Mouse (Mus musculus): ENCODE measurements around the gene Nfyc.
A peak's percentile ranks its signal among the peaks of the same experiment; 100 is the strongest.

The Nfyc gene

DNA sequence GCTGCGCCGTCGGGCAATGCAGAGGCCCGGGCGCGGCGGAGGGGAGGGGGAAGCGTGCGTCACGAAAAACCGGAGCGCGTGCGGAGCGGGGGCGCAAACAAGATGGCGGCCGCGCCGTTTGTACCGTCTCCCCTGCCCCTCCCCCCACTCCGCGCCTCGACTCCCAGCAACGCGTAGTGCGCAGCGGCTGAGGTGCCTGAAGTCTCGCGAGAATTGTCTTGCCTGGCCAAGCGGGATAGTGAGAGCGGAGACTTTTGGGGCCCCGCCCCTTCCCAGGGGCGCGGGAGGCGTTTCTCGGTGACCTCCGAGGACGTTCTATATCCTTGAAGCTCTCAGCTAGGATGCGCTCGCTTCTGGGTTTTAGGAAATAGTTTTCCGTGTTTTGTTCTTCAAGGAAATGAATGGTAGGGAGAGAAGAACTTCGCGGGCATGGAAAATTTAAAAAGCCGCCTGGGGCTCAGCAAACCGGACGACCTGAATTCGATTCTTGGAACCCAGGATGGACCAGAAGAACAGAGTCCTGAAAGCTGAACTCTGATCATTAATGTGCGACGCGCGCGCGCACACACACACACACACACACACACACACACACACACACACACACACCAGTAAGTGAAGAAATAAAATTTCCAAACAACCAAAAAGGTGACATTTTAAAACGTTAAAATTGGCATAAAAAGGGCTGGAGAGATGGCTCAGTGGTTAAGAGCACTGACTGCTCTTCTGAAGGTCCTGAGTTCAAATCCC is 5.6 kb downstream of the Nfyc start:
- DNase-seq (ENCODE audit: low read depth, low spot score): peak; percentile 99

DNA sequence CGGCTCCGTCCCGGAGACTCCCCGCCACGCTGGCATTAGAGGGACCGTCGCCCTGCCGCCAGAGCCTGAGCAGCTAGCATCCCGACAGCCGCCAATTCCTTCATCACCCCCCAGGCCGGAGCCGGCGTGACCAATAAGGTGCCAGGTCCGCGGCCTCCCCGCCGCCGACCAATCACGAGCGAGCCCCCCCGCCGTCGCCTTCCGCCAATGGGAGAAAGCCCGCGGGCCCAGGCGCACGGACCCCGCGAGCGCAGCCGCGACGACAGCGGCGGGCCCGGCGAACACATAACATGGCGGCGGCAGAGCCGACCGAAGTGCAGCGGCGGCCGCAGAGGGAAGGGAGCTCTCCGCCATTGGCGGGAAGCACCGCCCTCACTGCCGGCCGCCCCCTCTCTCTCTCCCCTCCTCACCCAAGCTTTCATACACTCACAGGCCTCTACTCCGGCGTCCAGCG is 6.2 kb downstream of the Nfyc start:
- peak; percentile 85 for DNase-seq (ENCODE audit: low read depth, low spot score)

DNA sequence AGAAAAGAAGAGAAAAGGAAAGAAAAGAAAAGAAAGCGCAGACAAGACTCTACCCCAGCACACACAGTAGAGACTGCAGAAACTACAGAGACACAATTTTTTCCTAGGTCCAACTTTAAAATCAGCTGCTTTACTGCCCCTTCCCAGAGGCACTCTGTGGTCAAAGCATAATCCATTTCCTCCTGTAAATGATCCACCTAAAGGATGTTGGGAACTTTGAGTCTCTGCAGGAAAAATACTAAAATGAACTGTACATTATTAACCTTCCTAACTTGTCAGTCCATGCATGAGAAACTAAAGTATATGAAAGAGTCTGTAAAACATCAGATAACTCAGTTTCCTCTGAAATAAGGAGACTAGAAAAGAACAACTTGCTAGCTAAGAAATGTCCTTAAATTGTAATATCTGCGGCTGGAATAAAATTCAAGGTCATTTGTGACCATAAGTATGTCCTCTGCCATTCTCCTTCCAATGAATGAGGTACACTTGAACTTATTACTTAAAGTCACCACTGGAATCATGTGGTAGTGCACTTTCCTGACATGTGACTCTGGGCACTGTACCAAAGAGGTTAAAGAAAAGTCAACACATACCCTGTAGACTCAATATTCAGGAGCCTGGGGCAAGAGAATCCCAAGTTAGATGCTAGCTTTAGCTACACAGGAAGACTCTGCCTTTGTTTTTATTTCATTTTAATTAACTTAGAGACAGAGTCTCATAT is 9.0 kb downstream of the Nfyc start:
- DNase-seq (ENCODE audit: low read depth, low spot score): no peak

DNA sequence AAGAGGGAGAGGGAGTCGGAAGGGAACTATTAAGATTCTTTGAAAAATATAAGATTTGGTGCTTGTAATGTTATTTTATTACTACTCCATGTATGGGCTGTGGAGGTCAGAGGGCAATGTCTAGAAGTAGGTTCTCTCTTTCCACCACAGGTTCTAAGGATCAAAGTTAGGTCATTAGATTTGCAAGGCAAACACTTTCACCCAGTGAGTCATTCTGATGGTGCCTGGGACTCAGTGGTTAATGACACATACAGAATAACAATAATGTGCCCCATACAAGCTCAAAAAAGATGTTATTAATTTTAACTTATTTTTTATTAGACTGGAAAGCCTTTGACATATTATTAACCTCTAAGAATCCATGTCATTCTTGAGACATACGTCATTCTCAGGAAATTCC is 11.5 kb downstream of the Nfyc start:
- DNase-seq (ENCODE audit: low read depth, low spot score): no peak

DNA sequence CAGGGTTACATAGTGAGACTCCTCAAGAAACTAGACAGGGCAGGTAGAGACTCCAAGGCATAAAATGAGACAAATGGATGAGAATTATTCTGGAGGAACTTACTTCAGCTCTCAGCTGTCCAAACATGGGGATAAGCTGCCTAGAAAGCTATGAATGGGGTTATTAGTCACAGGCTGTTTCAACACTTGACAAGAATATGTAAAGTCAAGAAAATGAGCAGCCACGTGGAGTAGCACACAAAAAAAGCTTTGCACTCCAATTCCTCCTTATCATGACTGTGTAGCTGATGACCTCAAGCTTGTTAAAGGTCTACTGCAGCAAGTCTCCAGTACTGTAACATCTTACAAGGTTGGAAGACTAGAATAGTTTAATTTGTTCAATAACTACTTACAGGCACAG is 12.1 kb downstream of the Nfyc start:
- DNase-seq (ENCODE audit: low read depth, low spot score): no peak

DNA sequence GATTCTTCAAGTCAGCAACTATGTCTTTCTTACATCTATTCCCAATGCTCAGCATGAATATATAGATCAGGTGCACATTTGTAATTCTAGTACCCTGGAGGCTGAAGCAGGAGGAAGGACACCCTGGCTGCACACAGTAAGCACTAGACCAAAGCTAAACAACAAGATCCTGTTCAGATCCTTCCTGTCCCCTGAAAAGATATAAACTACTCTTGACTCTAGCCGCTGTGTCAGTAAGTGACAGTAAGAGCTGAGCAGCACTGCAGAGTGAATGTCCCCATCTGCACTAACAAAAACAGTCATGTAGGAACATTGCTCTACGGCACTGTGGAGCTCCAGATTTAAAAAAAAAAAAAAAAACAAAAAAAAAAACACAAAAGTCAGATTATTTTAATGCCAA is 13.4 kb downstream of the Nfyc start:
- DNase-seq (ENCODE audit: low read depth, low spot score): no peak

DNA sequence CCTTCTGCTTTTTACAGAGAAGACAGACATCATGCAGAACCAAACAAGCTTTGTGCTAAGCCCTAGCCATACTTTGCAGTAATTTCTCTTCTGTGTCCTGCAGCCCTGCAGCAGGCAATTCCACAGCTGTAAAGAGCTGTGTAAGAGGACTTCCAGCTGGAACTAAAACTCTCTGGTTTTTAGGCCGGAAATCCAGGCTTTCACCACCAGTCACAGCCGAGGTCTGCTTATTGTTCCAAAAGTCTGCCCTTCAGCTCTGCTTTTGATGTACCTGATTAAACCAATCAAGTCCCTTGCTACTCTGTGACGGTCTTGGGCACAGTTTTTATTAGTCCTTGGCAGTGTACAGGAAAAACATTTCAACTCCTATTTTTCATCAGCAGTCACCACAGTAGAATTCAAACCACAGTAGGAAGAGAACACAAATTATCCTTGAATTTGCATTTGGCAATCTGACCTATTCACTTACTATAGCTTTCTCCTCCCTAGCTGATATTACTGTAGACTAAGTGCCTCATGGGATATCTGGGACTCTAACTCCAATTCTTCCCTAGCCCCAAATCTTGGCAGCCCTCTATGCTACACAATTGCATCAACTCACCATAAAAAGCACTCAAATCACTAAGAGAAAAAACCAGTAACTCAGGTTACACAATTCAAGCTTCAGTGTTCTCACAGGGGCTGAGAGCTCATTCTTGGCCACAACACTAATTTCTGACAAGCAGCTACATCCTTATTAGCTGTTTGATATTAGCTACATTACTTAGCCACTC is 14.2 kb downstream of the Nfyc start:
- no peak for DNase-seq (ENCODE audit: low read depth, low spot score)

DNA sequence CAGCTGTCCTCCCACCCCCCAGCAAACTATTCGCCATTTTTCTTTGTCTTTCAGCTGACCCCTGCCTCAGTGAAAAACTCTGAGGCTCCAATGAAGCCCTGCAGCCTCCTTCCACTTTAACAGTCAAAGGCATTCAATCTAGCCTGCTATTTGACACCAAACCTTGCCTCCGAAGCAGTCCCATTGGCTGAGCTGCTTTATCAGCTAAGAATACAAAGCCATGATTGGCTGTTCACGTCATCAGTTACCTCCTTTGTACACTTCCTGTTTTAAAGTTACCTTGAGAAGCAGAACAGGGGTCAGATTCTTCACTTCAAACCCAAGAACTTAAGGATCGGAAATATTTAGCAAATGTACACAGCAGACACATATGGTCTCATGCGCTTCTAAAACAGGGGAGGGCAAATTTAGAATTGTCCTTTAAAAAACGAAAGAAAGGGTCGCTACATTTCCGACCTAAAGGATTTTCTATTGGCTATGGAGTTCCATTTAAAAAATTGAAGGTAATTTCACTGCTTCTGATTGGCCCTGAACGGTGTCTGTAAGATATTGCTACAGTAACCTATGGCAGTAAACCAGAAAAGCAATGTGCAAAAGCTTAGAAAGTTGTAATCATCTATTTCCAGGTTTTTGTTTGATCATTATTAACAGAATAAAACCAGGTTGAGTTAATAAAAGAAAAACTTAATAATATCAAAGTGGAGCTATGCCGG is 15.6 kb downstream of the Nfyc start:
- peak; percentile 81 for DNase-seq (ENCODE audit: low read depth, low spot score)

DNA sequence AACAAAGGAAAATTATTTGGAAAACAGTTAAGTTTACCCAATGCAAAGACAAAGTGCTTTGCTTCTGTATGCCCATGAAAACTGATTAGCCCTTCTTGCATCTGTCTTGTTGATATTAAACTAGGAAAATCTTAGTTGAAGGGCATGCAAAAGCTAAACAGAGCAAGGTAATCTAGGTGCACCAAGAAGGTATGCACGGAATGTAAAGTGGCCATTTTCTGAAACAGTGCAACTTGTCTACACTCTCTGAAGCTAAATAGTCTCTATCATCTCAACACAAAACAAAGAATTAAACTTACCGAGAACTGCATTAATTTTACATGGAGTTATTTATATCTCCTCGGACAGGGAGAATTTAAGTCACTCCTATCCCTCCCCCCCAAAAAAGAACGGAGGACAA is 16.2 kb downstream of the Nfyc start:
- DNase-seq (ENCODE audit: low read depth, low spot score): no peak

DNA sequence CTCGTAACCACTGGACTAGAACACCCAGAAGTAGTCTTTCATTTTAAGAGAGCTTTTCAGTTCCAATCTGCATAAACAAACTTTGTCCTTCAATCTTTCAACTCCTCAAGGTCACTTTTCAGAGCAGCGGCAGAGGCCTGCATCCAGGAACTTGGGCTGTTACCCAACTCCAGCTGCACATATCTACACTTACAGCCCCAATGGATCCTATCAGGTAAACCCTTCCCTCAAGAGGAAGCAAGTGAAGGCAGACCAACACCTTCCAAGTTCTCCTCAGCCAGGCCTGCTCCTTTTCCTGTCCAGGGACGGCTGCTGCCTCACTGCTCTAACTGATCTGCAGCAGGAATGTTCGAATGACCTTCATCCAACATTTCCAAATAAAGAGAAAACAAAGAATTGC is 17.2 kb downstream of the Nfyc start:
- DNase-seq (ENCODE audit: low read depth, low spot score): no peak

DNA sequence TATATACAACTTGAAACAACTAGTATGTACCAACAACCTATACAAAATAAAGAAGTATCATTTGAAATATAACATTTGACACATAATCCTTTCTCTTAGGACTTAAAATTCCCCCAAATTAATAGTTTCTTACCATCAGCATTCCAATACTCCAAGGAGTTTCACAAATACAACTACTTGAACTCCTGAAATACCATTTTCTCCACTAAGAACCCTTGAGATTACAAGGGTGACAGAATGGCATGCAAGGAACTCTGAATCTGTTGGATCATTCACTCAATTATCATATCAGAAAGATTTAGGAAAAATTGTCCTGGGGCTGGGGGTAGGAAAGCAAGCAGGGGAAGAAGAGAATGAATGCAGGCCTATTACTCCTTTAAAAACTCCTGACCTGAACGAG is 17.6 kb downstream of the Nfyc start:
- DNase-seq (ENCODE audit: low read depth, low spot score): no peak

DNA sequence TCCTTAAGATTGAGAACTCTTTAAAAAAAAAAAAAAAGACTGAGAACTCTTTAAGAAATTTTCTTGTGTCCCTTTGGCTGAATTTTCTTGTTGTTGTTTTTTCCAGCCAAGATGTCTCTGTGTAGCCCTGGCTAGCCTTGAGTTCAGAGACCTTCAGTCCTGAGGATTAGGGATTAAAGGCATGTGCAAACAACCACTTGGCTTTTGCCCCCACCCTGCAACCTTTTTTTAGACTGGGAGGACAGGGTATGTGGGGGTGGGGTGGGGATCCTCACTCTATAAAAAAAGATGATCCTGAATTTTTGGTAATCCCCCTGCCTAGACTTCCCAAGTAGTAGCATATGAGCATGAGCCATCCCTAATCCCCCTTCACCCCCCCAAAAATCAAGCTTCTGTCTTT is 25.6 kb downstream of the Nfyc start:
- no peak for DNase-seq (ENCODE audit: low read depth, low spot score)

DNA sequence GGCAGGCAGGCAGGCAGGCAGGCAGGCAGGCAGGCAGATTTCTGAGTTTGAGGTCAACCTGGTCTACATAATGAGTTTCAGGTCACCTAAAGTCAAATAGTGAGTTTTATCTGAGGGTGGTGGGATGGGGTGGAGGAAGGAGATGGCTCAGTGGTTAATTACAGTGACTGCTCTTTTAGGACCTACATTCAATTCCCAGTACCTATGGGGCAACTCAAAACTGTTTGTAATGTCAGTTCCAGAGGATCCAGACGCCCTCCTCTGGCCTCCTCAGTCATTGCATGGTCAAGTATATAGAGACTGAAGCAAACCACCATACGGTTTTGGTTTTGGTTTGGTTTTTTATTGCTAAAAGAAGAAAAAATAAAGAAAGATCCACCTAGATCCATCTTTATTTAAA is 29.9 kb downstream of the Nfyc start:
- DNase-seq (ENCODE audit: low read depth, low spot score): no peak

DNA sequence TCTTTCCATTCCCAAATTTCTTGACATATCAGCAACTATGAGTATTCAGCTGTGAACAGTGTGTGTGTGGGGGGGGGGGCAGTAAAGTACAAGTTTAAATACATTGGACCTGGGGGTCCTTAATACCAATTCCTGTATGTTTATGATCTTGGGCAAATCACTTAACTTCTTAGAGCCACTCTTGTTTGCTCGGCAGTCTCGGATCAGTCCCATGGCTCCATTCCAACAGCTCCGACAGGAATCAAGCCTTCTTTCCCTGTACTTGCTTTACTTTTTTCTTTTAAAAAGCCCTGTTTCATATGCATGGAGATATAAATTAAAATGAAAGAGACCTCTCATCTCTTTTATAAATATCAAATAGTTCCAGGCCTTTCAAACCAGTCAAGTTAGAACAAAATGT is 30.7 kb downstream of the Nfyc start:
- DNase-seq (ENCODE audit: low read depth, low spot score): no peak

DNA sequence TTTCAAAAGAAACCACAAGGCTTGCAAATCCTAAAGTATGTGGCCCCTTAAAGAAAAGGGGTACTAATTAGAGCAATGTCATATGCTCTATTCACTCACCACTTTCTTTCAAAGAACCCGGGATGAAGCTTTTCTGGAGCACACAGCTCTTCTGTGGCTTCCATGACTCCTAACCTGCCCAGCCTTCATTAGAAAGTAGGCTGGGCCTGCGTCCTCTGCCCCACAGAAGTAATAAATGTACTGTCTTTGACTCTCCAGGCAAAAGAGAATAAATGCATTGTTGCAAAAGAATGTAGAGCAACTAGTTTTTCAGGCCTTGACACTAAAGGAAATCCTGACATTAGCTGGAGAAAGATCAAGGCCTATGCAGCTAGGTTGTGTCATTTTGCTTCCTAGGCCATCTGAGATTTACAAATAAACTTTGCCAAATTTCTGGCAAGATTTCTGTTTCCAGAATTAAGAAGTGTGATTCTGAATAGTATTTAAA is 31.6 kb downstream of the Nfyc start:
- DNase-seq (ENCODE audit: low read depth, low spot score): no peak

DNA sequence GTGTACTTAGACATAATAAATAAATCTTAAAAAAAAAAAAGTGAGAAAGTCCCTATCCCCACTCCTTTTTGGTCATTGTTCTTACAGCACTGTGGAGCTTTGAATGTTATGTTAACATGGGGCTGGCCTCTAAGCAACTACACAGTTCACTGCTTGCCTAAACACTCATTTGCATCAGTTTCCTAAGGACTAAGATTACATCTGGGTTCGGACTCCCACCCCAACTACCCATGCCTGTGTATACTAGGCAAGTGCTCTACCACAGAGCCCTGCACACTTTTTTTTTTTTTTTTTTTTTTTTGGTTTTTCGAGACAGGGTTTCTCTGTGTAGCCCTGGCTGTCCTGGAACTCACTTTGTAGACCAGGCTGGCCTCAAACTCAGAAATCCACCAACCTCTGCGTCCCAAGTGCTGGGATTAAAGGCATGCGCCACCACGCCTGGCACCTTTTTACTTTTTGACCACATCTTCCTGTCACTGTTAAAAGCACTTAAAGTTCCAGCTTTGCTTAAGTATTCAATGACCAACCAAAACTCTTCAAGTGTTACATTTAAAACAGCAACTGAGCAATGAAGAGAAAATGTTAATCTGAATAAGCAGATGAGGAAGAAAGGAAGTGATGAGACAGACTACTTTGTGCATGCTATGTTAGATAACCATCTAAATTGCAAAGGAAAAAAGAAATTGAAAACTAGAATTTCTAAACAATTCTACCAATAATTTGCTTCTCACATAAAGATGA is 33.2 kb downstream of the Nfyc start:
- no peak for DNase-seq (ENCODE audit: low read depth, low spot score)

DNA sequence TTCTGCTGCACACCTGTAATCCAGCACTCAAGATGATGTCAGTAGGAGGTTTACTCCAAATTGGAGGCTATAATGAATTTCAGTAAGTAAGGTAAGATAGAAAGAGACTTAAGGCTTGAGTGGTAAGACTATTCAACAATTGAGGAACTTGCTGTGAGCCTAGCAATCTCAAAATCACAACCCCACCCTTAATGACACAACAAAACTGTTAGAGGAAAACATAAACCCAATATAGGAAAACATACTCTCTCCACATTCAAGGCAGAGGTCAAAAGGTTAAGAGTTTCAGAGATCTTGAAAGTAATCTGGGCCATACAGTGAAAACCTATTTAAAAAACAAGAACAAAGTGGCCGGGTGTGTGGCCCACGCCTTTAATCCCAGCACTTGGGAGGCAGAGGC is 34.7 kb downstream of the Nfyc start:
- DNase-seq (ENCODE audit: low read depth, low spot score): no peak

DNA sequence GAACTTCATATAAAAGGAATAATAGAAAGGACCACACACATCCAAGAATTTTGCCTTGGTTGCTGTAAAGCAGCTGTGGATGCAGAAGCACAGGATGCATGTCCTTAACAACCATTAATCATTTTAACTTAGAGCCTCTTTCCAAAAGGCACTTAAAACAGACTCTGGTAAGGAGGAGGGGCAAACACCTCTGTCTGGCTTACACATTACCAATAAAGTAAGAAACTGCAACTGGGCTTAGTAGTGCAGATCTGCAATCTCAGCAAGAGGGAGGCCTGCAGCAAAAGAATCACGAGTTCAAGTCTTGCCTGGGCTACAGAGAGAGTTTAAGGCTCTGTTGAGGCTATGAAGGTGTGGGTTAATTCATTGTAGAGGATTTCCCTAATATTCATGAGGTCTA is 35.7 kb downstream of the Nfyc start:
- DNase-seq (ENCODE audit: low read depth, low spot score): no peak

DNA sequence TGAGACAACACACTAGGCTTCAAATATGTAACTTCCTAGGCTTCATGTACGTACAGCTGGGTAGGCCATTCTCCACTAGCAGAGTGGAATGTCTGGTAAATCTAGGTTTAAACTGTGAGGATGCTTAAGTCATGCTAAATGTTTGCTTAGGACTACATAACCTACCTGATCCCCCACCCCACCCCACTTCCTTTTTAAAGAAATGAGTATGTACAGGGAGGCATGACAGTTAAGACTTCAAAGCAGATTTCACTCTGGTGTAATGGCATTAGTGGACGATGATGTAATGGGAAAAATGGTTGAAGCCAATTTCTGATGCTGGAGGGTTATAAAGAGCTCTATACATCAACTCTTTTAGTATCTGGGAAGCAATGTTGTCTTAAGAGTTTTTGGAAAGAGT is 38.5 kb downstream of the Nfyc start:
- no peak for DNase-seq (ENCODE audit: low read depth, low spot score)

DNA sequence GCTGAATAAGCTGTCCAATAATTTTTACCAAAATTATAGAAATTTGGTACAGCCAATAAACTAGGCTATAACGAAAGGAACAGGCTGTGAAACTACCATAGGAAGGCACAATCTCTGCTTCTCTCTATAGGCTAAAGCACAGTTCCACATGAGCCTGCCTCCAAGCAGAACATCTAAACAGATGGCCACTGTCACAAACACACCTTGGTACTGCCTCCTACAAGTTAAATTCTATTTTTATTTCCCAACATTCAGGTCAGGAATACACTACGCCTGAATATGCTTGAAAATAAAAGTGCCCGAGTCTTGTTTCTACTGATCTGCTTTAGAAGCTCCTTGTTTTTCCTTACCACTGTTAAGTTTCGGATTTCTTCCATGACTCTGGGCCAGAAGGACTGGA is 41.3 kb downstream of the Nfyc start:
- DNase-seq (ENCODE audit: low read depth, low spot score): no peak

DNA sequence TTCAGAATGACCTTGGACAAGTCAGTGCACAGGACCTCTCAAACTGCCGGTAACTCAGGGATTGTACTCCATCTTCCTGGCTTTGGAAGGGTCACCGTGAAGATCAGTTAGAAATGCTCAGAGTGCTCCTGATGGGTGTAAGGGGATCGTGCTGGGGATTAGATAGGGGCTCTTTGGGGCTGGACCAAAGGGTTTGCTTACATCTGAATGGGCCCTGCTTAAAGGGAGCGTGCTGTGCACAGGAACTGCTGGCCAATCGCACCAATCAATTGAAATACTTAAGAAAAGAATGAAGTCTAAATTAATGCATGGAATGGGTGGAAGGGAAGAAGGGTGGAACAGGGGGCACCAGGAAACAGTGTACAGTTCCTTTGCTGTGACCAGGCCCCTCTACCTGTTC is 75.6 kb downstream of the Nfyc start:
- no peak for DNase-seq (ENCODE audit: low read depth, low spot score)

Data from c-Kit-negative CD71-positive TER-119-positive erythroid progenitor cells, embryonic 14.5 days (primary cell).